Mouse (Mus musculus): Measurements from ENCODE around the gene Rcn1.

Rcn1 gene

DNA sequence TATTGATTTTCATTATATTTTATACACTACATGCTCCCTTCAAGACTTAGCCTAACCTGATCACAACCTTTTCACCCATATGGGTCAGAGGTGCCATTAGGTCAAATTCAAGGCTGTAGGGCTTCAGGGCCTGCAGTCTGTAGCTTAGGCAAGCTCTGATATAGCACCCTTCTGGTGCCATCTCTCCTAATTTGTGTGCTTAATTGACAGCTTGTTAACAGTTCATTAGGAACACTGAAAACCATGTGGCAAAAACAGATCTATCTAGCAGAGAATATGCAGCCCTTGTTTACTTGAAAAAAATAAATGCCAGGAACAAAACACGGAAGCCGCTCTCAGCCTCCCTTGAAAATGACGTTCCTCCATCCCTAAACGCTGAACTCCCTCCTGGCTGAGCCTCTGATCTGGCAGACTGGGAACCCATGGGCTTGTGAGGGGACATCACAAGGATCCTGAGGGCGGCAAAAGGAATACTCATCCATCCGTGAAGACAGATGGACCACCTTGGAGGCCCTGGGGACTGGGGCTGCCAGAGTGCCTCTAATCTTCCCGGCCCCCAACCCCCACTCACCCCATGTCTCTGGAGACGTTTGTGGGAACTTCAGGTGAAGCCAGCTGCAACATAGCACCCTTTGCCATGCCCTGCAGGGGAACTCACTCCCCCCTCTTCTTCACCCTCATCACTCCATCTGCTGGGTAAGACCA, 61.8 kb downstream of the Rcn1 start:
- DNase-seq (ENCODE audit: low spot score in 2 of 2): no peak

DNA sequence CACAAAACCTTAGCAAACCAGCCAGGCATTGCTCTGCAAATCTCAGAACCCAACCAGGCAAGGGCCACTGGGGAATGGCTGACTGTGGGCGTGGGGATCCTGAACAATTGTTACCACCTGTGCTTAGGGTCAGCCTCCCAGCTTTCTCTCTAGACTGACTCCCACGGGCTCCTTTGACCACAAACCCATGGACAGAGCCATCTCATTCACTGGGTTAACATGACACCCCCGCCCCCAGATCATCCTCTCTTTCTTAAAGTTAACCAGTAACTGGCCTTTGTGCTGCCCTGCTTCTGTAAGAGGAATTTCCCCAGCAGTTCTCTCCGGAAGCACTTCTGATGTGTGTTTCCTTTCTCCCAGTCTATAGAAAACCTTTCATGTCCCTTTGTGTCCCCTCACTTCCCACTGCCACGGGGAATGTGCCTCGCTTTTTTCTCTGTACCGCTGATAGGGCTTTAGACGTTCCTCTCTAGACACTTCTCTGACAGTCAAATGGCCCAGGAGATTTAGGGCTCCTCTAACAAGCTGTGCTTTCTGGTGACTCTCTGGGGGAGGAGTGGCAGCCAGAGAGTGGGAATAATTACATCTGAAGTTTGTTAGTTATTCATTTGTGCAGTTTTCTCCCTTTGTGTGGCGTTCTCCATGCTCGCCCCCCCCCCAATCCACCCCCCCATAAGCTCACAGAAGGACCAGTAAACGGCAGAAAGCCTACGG, 62.6 kb downstream of the Rcn1 start:
- no peak for DNase-seq (ENCODE audit: low spot score in 2 of 2)
